Mouse (Mus musculus) heart, adult 18-20 months (tissue): ENCODE results near the gene Chid1. TPM values are rescaled to one million over a fixed set of nuclear protein-coding genes. Genes with fewer than 3 reads are reported as not detected.
"Not testable (repeated sequence)": the region's sequence is repeated elsewhere in the genome, so short reads cannot be mapped to it uniquely, and the experiment has no call there.

Experiments used
- DNase-seq, 2 experiments: peaks; one replicate each; pipeline ENCODE4 v3.0.0; 2021 to 2022; ENCODE audit warnings: mixed read lengths in 1 of 2
- total RNA-seq, 2 experiments: library from RNA; stranded (reverse); gene quantifications; 2 replicates each; pipeline ENCODE4 v1.2.3; 2021

Gene Chid1
- total RNA-seq, 2 experiments from 2014 or later, result 48.2 to 50.9 TPM

DNA sequence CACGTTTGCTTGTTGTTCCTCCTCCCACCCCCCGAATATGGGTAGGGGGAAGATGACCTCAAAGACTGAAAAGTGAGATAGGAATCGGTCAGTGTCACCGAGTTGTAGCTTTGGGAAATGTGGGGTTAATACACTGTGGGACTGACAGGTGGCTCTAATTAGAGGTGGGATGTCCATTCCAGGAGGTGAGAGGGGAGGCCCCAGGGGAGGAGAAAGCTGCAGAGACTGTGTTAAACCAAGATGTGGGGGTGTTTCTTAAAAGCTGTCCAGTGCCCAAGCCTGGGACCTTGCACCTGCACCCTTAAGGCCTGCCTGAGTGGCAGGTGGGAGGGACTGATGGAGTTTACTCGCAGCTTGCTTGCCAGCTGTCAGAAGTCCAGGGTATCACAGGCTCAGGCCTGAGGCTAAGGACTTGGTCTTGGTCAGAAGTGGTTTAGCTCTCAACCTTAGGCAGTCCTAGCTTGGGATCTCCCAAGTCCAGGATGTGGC lies 77.3 kb downstream of the Chid1 start:
- peak; percentile 64 for DNase-seq

DNA sequence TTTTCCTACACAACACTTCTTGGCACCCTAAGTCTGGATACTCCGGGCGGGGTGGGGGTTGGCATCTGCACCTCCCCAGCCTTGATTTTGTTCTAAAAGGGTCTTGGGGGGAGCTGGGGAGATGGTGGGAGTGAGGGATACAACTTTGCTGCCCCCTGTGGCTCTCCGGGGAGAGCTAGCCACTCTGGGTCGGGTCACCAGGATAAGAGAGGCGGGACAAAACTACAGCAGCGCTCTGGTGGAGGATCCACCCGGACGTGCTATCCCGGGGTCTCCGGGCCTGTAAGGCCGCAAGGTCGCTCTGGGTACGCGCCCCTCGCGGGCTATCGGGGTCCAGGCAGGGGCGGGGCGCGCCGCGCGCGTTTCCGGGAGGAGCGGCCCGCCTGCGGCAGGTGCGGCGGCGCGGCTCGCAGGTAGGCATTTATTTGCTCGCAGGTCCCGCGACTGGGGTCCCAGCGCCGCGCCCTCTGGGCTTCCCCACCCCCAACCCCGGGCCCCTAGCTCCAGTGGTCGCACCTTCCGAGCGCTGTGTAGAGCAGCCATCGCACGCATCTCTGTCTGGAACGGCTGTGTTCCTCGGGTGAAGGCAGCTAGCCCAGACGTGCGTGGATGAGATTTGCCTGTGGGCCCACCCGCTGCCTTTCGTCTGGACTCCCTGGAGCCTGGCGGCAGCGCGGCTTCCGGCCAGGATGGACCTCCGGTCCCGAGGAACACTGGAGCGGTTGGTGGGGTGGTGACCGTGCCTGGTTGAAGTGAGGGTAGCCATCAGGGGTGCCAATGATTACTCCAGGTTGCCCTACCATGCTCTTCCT lies 77.9 kb downstream of the Chid1 start:
- DNase-seq, result peak; percentile 62 to 66

DNA sequence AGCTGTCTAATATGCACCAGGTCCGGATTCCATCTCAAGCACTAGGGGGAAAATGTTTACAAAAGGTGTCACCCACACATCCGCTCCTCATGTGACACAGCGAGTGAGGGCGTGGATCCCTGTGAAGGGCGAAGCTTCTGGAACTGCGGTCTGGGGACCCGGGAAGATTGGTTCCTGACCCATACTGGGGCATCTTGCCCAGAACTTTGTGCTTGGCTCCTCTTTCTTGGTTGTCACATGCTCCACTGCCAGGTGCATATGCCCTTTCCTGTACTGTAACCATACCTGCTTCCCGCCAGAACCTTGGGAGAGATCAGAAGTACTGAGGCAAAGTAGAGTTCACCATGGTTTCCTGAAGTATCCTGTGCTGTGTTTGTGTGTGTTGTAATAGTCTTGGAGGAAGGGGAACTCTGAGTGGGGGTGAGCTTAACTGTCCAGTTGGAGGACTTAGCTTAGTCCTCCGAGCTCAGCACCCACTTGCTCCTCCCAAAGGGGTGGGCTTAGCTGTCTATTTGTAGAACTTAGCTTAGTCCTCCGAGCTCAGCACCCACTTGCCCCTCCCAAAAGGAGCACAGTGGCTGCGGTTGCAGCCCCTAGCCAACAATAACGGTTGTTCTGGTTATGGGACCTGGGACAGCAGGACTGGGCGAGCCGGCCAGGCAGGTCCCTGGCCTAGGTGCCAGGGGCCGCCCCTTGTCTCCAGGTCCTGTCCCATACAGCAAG lies 79.1 kb downstream of the Chid1 start, which contains the start of gene Cracr2b:
Gene Cracr2b (plus strand): TSS at position 704 of the 723 bp plus-strand sequence.
- DNase-seq, result peak; percentile 69 to 83

DNA sequence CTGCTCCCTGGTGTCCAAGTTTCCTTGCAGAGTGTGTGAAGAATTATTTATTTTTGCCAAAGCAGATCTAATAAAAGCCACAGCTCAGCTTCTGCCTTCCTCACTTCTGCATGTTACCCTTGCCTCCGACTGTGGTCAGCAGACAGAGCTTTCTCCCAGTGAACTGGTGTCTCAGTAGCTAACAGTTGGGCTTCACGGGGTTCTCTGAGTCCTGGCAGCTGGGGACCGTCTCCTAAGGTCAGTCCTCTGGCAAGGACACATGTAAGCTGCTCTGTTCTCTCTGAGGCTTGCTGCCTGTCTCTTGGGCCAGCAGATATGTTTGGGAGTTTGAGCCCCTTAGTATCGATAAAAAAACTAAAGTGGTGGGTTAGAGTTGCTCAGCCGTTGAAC lies 79.7 kb downstream of the Chid1 start:
- DNase-seq, result peak in 1 of 2 experiments; percentile 60

DNA sequence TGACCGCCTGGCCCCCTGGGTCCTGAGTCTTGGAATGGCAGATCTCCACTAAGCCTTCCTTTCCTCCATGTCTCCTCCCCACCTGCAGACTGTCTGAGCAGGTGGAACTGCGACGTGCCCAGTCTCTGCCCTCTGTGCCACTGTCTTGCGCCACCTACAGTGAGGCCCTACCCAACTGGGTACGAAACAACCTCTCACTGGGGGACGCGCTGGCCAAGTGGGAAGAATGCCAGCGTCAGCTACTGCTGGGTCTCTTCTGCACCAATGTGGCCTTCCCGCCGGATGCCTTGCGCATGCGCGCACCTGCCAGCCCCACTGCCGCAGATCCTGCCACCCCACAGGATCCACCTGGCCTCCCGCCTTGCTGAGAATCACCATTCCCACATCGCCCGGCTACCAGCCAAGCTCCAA lies 80.4 kb downstream of the Chid1 start:
- peak; percentile 31 to 33 for DNase-seq

DNA sequence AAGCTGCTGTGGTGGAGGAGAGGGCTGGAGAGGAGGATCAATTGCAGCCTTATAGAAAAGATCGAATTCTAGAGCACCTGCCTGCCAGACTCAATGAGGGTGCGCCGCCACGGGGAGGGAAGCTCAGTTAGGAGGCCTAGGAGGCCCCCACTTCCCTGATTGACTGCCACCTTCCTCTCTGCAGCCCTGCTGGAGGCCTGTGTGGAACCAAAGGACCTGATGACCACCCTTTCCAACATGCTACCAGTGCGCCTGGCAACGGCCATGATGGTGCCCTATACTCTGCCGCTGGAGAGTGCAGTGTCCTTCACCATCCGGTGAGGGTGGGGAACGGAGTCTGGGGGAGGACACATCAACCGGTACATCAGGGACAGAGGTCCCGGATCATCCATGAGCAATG lies 81.0 kb downstream of the Chid1 start:
- no peak for DNase-seq

DNA sequence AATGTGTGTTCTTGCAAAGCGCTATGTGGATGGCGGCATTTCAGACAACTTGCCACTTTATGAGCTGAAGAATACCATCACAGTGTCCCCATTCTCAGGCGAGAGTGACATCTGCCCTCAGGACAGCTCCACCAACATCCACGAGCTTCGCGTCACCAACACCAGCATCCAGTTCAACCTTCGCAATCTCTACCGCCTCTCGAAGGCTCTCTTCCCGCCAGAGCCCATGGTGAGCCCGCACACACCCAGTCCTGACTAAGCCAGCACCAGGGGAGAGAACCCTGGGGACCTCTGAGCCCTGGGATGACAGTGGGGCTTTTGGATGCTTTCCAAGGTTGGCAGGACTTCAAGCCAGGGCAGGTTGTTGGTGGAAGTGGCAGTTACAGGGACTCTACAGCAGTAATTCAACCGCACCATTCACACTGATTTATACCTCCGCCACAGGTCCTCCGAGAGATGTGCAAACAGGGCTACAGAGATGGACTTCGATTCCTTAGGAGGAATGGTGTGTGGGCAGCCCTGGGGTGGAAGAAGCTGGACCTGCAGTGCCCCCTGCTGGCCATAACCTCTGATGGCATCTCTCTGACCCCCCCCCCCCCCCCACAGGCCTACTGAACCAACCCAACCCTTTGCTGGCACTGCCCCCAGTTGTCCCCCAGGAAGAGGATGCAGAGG lies 81.5 kb downstream of the Chid1 start:
- peak; percentile 65 to 76 for DNase-seq

DNA sequence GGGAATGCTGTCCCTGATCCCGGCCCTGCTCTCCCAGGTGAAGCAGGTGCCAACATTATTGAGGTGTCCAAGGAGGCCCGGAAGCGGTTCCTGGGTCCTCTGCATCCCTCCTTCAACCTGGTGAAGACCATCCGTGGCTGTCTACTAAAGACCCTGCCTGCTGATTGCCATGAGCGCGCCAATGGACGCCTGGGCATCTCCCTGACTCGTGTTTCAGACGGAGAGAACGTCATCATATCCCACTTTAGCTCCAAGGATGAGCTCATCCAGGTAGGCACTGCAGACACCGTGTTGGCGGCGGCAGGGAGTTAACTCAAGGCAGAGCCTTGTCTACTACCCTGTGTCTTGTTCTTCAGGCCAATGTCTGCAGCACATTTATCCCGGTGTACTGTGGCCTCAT lies 82.4 kb downstream of the Chid1 start:
- peak in 1 of 2 experiments; percentile 37 for DNase-seq

DNA sequence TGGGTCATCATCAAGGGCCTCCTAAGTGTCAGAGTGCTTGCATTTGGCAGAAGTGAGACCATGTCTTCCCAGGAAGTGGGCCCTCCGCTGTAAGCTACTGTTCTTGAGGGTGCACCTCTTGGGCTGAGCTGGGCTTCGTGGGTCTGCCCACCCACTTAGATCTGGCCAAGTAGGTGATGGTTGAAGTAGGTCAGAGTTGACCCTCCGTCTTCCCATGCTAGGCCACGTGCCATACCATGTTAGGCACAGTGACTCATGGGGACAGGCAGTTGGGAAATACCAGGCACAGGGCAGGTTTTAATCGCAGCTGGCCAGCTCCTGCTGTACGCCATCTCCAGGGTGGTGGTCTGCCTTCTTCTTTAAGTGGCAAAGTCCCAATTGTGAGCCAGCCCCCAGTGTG lies 82.9 kb downstream of the Chid1 start:
- DNase-seq, result peak; percentile 74 to 79

DNA sequence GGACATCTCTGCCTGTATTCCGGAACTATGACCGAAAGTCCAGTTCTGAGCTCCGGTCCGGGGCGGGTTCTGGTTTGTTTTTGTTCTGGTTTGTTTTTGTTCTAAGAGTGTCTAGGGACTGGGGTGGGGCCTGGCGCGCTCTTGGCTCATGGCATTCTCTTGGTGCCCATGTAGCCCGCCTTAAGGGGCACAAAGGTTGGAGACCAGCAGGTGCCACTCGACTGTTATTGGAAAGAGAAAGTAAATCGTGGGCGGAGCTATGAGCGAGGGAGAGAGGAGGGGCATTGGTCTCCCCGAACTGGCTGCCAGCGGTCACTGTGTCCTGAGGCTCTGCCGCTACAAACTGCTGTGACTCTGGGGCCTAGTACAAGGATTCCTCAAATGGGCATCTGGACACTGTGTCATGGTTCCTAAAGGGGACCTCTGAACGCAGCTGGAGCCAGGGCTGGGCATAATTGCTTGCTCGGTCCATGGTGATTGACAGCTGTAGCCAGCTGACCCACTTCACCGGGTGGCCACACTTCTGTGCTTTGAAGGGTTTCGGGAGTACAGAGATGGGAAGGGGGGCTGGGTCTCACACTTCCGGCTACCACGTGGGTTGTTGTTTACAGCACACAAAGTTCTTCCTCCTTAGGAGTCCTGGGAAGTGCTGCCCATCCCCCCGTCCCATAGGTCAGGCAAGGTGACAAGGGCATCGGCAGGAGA lies 83.9 kb downstream of the Chid1 start:
- peak; percentile 93 for DNase-seq

DNA sequence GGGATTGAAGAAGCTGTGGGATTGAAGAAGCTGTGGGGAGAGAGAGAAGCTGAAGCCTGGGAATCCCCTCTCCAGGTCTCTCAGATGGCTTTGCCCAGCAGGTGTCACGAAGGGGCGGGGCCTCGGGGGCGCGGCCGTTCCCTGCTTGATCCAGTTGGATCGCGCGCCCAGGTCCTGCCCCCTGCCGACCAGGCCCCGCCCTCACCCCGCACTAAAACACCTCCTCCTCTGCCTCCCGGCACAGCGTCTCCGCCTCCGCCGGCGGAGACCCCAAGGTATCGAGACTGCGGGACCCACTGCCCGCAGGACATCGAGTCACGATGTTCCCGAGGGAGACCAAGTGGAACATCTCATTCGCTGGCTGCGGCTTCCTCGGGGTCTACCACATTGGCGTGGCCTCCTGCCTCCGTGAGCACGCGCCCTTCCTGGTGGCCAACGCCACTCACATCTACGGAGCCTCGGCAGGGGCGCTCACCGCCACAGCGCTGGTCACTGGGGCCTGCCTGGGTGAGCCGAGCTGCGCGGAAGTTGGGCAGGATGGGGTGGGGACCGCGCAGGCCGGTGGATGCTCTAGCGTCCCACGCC lies 84.6 kb downstream of the Chid1 start, which contains the start of gene Pnpla2:
Gene Pnpla2 (plus strand): TSS at position 232 of the 585 bp plus-strand sequence.
- DNase-seq, result peak; percentile 96 to 97

DNA sequence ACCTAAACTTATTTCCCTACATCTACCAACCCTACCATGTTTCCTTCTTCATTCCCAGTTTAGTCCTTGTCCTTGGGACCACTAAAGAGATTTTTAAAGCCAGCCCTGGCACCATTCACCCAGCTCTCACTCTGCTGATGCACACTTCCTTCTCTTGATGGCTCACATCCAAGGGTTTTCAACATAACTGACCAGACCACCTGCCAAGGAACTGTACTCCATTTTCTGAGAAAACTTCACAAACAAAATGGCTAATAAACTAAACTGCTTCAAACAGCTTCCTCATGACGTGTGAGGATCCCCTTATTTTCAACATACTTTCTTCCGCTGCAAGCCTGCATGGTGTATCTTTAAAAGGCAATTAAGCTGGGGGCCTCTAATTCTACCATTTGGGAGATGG lies 86.0 kb downstream of the Chid1 start:
- no peak for DNase-seq

DNA sequence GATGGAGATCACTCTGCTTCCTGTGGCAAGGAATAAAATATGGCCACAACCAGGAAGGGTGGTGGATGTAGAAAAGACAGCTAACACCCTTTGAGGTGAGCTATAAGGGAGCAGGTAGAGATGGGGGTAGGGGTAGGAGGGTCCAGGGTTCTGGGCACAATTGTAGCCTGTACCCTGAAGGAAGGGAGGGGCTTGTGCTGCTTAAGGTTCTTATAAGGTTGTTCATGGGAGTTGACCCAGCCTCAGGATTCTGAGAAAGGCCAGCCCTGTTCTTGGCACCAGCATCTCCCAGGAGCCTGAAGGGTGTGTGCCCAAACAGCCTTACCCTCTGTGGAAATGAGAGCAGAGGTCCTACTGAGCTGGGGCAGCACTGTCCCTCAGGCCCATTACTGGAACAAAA lies 87.7 kb downstream of the Chid1 start:
- DNase-seq, result peak in 1 of 2 experiments; percentile 21

DNA sequence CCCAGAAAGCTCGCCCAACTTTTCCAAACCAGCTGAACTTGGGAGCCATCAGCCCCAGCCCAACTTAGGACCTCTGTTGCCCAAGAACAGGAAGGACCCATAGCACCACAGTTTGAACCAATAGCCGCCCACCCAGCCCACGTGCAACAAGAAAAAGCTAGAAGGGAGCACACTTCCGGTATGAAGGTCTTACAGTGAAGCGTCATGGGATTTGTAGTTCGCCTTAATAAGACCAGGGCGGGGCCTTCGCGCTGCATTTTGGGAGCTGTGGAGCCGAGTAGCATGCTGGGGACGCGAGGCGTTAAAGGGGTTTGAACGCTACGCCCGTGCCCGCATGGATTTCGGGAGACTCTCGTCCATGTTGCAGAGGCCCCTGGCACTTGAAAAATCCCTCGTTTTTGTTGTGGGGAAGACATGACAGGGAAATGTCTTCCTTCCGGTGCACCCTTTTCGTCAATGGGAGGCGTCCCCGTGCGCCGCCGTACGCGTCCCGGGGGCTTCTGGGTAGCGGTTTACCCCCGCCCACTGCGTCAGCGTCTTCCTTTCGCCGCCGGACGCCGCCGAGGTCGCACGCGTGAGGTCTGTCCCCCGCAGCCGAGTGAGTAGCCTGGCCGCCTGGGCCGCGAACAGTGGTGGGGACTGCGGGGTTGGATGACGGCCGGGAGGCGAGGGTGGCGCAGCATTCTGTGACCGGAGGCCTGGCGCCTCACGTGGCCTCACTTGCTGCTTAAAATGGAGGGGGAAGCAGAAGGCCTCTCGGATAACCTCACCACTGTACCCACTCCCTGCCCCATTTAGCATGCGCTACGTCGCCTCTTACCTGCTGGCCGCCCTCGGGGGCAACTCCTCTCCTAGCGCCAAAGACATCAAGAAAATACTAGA lies 92.3 kb downstream of the Chid1 start, which contains the start of gene Rplp2:
Gene Rplp2 (plus strand): TSS at position 261 of the 882 bp plus-strand sequence.
- DNase-seq, result peak; percentile 96

DNA sequence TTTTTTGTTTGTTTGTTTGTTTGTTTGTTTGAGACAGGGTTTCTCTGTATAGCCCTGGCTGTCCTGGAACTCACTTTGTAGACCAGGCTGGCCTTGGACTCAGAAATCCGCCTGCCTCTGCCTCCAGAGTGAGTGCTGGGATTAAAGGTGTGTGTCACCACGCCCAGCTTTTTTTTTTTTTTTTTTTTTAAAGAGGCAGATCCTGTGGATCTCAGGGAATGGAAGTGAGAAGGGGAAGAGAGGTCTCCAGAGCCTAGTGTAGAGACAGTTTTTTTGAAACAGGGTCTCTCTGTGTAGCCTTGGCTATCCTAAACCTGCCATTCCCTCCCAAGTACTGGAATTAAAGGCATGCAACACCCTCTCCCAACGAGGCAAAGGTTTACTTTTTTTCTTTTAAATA lies 93.3 kb downstream of the Chid1 start:
- not testable (repeated sequence) for DNase-seq

DNA sequence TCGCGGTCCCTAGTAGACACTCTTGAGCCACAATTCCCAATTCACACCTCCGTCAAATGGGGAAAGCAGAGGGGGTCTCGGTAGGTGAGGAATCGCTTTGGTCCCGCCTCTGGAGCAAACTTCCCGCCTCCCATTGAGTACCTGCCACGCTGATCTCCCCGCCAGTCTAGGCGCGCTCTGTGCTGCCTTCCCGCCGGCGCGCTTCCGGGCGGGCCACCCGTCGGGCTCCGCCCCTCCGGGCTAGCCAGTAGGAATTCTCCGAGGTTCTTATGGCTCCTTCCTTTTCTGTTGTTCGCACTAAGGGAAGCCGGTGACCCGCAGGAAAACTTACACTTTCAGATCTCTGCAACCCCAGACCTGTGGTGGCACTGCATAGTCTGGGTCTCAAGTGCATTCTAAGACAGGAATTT lies 95.8 kb downstream of the Chid1 start, which contains the start of gene Pidd1:
Gene Pidd1 (minus strand): TSS at position 198 of the 410 bp plus-strand sequence.
- peak in 1 of 2 experiments; percentile 76 for DNase-seq
